Mouse (Mus musculus) myocyte (in vitro differentiated cells): ENCODE results near the gene Sez6. TPM values are rescaled to one million over a fixed set of nuclear protein-coding genes. Genes with fewer than 3 reads are reported as not detected.

ENCODE experiments used
- H3K27me3 ChIP-seq: one replicate; pipeline ENCODE4 v1.6.1; 2011; ENCODE audit not compliant: control insufficient read depth, insufficient read depth, insufficient read length
- H3K36me3 ChIP-seq: one replicate; pipeline ENCODE4 v1.6.1; 2011; ENCODE audit not compliant: control insufficient read depth, insufficient read depth
- H3K4me2 ChIP-seq: one replicate; pipeline ENCODE4 v1.6.1; 2011; ENCODE audit warnings: low read depth, control low read depth
- H3K4me3 ChIP-seq: one replicate; pipeline ENCODE4 v1.5.1; 2011; ENCODE audit warnings: mild to moderate bottlenecking, control low read depth, moderate library complexity
- H3K79me2 ChIP-seq: one replicate; pipeline ENCODE4 v1.6.1; 2011; ENCODE audit not compliant: control insufficient read depth, insufficient read depth
- H3ac ChIP-seq: one replicate; pipeline ENCODE4 v1.6.1; 2011; ENCODE audit not compliant: control insufficient read depth, insufficient read length
- CEBPB ChIP-seq: IDR thresholded peaks from 2 replicates; pipeline ENCODE4 v1.6.1; 2011; ENCODE audit warnings: mild to moderate bottlenecking, moderate library complexity; ENCODE audit not compliant: poor library complexity, insufficient read depth, severe bottlenecking
- E2F4 ChIP-seq: IDR thresholded peaks from one replicate; pipeline ENCODE4 v1.6.1; 2011; ENCODE audit warnings: mild to moderate bottlenecking, control low read depth, moderate library complexity; ENCODE audit not compliant: insufficient read depth
- MAX ChIP-seq: IDR thresholded peaks from one replicate; pipeline ENCODE4 v1.6.1; 2011; ENCODE audit warnings: low read depth, mild to moderate bottlenecking, control low read depth
- MYOD1 ChIP-seq, 3 experiments: IDR thresholded peaks; one replicate each; pipeline ENCODE4 v1.6.1; 2011; ENCODE audit warnings: control low read depth in 2 of 3, low read depth in 2 of 3, mild to moderate bottlenecking in 2 of 3, moderate library complexity in 1 of 3; ENCODE audit not compliant: insufficient read length in 2 of 3, control insufficient read depth in 1 of 3
- MYOG ChIP-seq, 3 experiments: IDR thresholded peaks; one replicate each; pipeline ENCODE4 v1.6.1; 2011; ENCODE audit warnings: control low read depth in 2 of 3, low read depth in 2 of 3, mild to moderate bottlenecking in 2 of 3; ENCODE audit not compliant: insufficient read length in 2 of 3, control insufficient read depth in 1 of 3, insufficient read depth in 1 of 3
- POLR2A ChIP-seq: IDR thresholded peaks from one replicate; pipeline ENCODE4 v1.6.1; 2011; ENCODE audit warnings: low read depth, mild to moderate bottlenecking, control low read depth, moderate library complexity; ENCODE audit not compliant: insufficient read length
- POLR2AphosphoS2 ChIP-seq: IDR thresholded peaks from one replicate; pipeline ENCODE4 v1.6.1; 2011; ENCODE audit warnings: low read depth, control low read depth; ENCODE audit not compliant: insufficient read length
- REST ChIP-seq: IDR thresholded peaks from one replicate; pipeline ENCODE4 v1.6.1; 2011; ENCODE audit warnings: mild to moderate bottlenecking, control low read depth, moderate library complexity; ENCODE audit not compliant: insufficient read depth, insufficient read length
- SRF ChIP-seq: IDR thresholded peaks from one replicate; pipeline ENCODE4 v1.6.1; 2011; ENCODE audit warnings: low read depth; ENCODE audit not compliant: control insufficient read depth, insufficient read length
- TCF12 ChIP-seq: IDR thresholded peaks from one replicate; pipeline ENCODE4 v1.6.1; 2011; ENCODE audit warnings: mild to moderate bottlenecking, control low read depth; ENCODE audit not compliant: poor library complexity, insufficient read depth, severe bottlenecking
- TCF3 ChIP-seq: IDR thresholded peaks from one replicate; pipeline ENCODE4 v1.6.1; 2011; ENCODE audit warnings: low read depth, control low read depth; ENCODE audit not compliant: insufficient read length
- USF1 ChIP-seq: IDR thresholded peaks from one replicate; pipeline ENCODE4 v1.6.1; 2011; ENCODE audit warnings: low read depth, mild to moderate bottlenecking, control low read depth, moderate library complexity
- polyA plus RNA-seq: library from polyadenylated mRNA; unstranded; fragments of >200 nt; fragmentation: generic; extraction: Trizol; gene quantifications from one replicate; pipeline ENCODE4 v1.2.1, GENCODE M21; 2012; ENCODE audit warnings: missing spikeins

The Sez6 gene
- polyA plus RNA-seq, 1 experiment: not detected

GRCm38 (mm10) chr11:78006446-78006845, 75.8 kb downstream of the Sez6 start:
- Histone ChIP-seq H3K4me3 (no peak overlapping the region), H3K4me2 (no peak overlapping the region), H3K36me3 (peaks cover 40% of the 10 kb centered on the region), H3ac (no peak overlapping the region), H3K79me2 (peaks cover 55% of the 10 kb centered on the region), H3K27me3 (no peaks in the 10 kb centered on the region)
- no peak for TF ChIP-seq TCF3
- TF ChIP-seq SRF: no peak
- no peak for TF ChIP-seq TCF12
- TF ChIP-seq POLR2A: no peak
- TF ChIP-seq POLR2AphosphoS2: no peak
- TF ChIP-seq MAX: no peak
- no peak for TF ChIP-seq REST
- TF ChIP-seq MYOD1 (IDR thresholded peaks at IDR 0.05; ENCODE audit: control insufficient read depth in 1 of 3, insufficient read length in 2 of 3, low read depth in 2 of 3): no peak
- TF ChIP-seq E2F4: no peak
- TF ChIP-seq MYOG (IDR thresholded peaks at IDR 0.05; ENCODE audit: control insufficient read depth in 1 of 3, insufficient read depth in 1 of 3, insufficient read length in 2 of 3, low read depth in 2 of 3): no peak
- TF ChIP-seq CEBPB: no peak
- no peak for TF ChIP-seq USF1

GRCm38 (mm10) chr11:78019676-78020075, 89.1 kb downstream of the Sez6 start:
- Histone ChIP-seq H3K27me3 (no peaks in the 10 kb centered on the region), H3K36me3 (peaks cover 80% of the 10 kb centered on the region), H3K4me3 (no peak overlapping the region), H3K79me2 (no peaks in the 10 kb centered on the region), H3ac (no peak overlapping the region), H3K4me2 (no peak overlapping the region)
- TF ChIP-seq REST (no peak), TCF3 (no peak), POLR2A (no peak), USF1 (no peak), TCF12 (no peak), MYOG (IDR thresholded peaks at IDR 0.05; ENCODE audit: control insufficient read depth in 1 of 3, insufficient read depth in 1 of 3, insufficient read length in 2 of 3, low read depth in 2 of 3) (no peak), MAX (no peak), MYOD1 (IDR thresholded peaks at IDR 0.05; ENCODE audit: control insufficient read depth in 1 of 3, insufficient read length in 2 of 3, low read depth in 2 of 3) (no peak), E2F4 (no peak), SRF (no peak), CEBPB (no peak)

GRCm38 (mm10) chr11:78023607-78024006, 93.0 kb downstream of the Sez6 start:
- TF ChIP-seq POLR2AphosphoS2 (no peak), SRF (no peak), E2F4 (no peak), MAX (no peak), MYOD1 (IDR thresholded peaks at IDR 0.05; ENCODE audit: control insufficient read depth in 1 of 3, insufficient read length in 2 of 3, low read depth in 2 of 3) (no peak), CEBPB (no peak), REST (no peak), MYOG (IDR thresholded peaks at IDR 0.05; ENCODE audit: control insufficient read depth in 1 of 3, insufficient read depth in 1 of 3, insufficient read length in 2 of 3, low read depth in 2 of 3) (no peak), POLR2A (no peak)
- peaks cover 77% of the 10 kb centered on the region for H3K36me3 ChIP-seq
- H3K4me3 ChIP-seq: no peak overlapping the region
- no peaks in the 10 kb centered on the region for H3K79me2 ChIP-seq
- H3K27me3 ChIP-seq: no peaks in the 10 kb centered on the region
- H3K4me2 ChIP-seq: no peak overlapping the region
- no peak overlapping the region for H3ac ChIP-seq

Other genes starting within 250 kb of the Sez6 start
- 9.3 TPM for gene Nufip2, start 244.6 kb upstream of the Sez6 start, polyA plus RNA-seq
- gene Cryba1, start 205.5 kb upstream of the Sez6 start, polyA plus RNA-seq: not detected
- 169 TPM for gene Myo18a, start 167.6 kb upstream of the Sez6 start, polyA plus RNA-seq
- gene Gm10277, start 143.1 kb upstream of the Sez6 start, polyA plus RNA-seq: 0.07 TPM
- not detected for gene Pipox, start 36.7 kb upstream of the Sez6 start, polyA plus RNA-seq
- gene Phf12, start 52.0 kb downstream of the Sez6 start, polyA plus RNA-seq: 22.2 TPM
- gene Dhrs13, start 101.5 kb downstream of the Sez6 start, polyA plus RNA-seq: 10.0 TPM
- 78.8 TPM for gene Flot2, start 107.1 kb downstream of the Sez6 start, polyA plus RNA-seq
- gene Eral1, start 149.6 kb downstream of the Sez6 start, polyA plus RNA-seq: 24.6 TPM
- 16.1 TPM for gene Fam222b, start 163.9 kb downstream of the Sez6 start, polyA plus RNA-seq
- gene Traf4, start 234.8 kb downstream of the Sez6 start, polyA plus RNA-seq: 206 TPM
- 9.6 TPM for gene Nek8, start 245.9 kb downstream of the Sez6 start, polyA plus RNA-seq
- 17.4 TPM for gene Tlcd1, start 245.9 kb downstream of the Sez6 start, polyA plus RNA-seq